Mouse (Mus musculus) right cerebral cortex, adult 2 months (tissue): ENCODE results near the gene Actrt2.

ENCODE experiments used
- DNase-seq, 2 experiments: peaks; one replicate each; pipeline ENCODE4 v3.0.0; 2021 to 2022; ENCODE audit warnings: low spot score in 2 of 2

The Actrt2 gene

DNA sequence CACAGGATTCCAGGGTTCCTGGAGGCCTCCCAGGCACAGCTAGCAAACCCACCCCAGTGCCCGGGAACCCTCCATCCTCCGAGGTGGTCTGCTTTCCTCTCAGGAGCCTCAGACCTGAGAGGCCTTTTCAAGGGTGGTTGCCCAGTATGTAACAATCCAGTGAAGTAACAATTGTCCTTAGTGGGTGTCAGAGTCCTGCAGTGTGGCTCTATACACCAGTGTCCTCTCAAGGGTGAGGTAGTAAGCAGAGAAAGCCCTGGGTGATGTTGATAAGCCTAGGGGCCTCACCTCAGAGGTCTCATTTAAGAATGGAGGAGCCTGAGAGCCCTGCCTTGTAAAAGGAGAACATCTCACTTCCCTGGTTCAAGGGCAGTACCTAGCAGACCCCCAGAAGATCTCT, at the start of gene Actrt2:
Gene Actrt2 (minus strand): TSS at position 101 of the 400 bp plus-strand sequence.
- DNase-seq: no peak

DNA sequence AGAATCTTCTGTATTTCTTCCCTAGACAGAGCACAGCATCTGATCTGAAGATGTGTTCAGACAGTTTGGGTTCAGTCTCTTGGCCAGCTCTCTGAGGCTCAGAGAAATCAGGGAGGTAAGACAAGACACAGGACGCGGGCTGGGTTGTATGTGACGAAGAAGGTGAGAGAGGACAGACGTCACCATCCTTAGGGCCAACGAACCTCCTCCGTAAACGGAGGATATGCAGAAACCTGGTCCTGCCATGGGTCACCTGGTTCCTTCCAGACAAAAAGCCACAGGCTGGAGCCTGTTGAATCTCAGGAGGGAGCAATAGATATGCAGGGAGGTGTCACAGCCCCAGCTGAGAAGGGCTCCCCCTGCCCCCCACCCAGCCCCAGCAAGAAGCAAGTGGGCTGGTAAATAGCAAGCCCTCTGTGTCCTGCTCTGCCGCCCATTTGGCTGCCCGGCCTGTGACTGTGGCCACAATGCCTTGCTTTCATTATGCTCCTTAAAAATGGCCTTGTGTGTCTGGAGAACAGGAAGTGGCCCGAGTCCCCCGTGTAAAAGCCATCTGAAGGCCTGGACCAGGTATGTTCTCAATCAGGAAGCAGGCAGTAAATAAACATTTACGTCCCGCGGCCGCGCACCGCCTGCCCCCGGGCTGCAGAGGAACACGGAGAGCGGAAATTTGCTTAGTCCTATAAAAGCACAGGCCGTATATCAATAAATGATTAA, 41.9 kb upstream of the Actrt2 start:
- no peak for DNase-seq

DNA sequence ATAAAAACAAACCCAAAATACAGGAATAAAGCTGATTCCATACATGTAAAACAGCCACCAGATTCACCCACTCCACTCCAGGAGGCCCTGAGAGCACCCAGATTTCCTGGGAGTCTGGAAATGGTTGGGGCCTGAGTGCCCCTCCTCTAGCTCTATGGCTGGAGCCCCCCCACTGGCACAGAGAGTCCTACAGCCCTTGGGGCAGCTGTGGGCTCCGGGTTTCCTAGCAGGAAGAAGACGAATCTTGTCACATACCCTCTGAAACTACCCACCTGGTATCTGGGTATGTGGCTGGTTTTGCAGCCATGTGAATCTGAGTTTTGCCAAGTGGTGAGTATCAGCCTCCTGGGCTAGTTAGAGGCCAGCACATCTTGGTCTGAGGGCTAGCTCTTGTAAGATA, 41.1 kb upstream of the Actrt2 start:
- DNase-seq: no peak

DNA sequence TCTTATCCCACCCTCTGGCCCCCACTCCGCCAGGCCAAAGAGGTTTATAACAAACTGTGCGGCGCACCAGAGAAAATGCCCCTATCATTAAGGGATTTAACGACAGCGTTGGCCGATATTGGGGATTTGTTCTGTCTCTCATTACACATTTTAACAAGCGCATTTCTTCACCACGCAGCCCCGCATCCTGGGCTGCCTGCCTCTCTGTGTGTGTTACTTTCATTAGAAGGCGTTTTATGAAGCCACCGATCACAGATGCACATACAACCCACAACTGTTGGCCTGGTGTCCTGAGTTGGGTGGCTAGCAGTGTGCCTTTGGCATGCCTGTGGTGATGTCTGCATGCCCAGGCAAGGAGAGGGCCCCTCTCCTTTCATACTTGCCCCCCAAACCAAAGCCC, 40.6 kb upstream of the Actrt2 start:
- no peak for DNase-seq

DNA sequence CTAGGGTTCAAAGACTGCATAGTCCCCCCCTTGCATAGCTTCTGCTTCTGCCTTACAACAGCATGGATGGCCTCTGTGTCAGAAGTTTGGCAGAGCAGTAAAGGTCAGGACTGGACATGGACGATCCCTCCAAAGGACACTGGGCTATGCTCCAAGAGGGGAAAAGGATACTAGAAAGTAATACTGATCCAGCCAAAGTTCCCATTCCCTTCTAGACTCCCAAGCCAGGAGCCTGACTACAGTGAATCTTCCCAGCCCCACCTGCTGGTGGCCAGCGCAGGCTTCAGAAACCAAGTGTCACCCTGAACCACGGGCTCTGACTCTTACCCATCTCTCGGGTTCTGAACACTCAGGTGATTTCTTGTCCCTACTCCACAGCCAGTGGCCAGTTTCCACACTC, 39.9 kb upstream of the Actrt2 start:
- no peak for DNase-seq

DNA sequence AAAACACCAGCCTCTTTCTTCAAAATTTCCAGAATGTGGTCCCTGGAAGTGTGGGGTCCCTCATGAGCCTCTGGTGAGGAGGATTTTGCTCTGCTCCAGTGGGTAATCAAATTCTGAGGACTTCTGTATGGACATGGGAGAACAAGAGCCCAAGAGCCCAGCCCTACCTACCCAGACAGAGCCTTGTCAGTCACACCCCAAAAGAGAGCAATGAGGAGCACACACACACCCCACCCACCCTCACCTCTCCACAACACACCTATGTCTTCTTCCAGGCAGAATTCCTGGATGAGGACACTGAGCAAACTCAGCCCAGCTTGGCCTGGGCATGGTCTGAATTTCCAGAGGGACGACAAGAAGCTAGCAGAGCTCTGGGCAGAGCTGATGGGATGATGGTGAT, 38.8 kb upstream of the Actrt2 start:
- no peak for DNase-seq

DNA sequence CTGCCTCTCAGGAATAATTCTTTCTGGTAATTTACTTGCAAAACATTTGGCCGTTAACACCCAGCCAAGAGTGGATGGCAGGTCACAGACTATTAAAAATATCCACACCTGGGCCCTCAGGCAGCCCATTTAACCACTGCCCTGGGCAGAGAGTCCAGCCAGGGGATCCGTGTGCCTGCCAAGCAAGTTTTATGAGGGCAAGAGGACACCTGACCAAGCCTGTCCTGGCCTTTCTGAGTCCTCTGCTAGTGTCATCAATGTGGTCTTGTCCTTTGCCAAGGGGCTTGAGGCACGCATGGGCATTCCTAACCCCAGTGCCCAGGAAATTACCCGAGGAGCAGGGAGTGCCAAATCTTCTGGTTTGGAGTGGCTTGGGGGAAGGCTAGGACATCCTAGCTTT, 38.0 kb upstream of the Actrt2 start:
- DNase-seq: no peak

DNA sequence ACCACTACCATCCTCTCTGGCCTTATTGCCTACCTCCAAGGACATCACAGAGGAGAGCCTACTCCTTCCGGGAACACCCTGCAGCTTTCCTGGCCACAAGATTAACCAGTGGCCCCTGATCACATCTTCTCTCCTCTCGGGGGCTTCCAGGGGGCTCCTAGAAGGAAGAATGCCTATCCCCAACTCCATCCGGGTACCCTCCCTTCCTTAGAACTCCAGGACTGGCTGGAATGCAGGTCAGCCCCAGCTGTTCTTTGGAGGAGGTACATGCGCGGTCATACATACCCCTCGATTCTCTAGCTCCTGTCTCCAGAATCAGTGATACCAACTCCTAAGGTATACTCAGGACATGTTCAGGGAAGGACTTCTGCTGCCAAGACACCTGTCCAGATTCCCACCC, 37.4 kb upstream of the Actrt2 start:
- no peak for DNase-seq

DNA sequence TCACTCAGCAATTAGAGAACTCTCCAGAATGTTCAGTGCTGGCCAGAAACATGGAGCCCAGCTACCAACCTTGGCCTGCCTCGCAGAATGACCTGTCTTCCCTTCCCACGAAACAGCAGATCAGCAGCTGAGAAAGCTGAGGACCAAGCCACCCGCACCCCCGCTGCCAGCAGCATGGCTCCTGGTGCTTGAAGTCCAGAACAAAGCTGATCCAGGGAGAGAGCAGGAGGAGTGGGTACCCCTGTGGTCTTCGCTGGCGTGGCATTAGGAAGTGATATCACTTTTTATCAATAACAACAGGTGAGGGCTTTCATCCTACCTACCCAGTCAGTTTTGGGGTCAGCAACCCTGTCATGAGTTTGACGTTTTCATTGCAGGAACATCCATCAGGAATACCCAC, 36.9 kb upstream of the Actrt2 start:
- DNase-seq: no peak

DNA sequence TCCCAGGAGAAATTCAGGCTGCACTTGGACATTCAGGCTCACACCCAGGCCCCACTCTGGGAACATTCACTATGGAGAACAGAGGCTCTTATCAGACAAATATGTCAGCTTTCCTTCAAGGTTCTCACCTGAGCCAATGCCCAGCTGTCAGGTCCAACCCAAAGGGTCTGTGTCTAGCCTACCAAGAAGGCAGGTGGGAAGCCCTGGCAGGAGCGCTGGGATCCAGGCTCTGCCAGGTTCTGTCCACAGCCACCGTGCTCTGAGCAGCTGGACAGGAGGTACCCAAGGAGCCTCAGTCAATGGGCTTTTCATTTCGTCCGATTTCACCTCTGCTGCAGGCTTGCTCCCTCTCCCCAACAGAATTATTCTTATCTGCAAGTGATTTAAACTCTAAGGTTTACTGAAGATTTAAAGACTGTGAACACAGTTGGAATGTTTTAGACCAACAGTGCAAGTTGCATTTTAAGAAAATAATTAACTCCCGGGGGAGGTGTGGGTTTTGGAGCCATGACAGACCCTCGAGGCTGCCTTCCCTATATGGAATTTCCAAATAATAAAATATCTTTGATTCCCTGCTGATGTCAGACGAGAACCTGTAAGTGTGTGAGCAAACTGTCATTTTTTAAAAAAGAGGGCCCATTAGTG, 35.9 kb upstream of the Actrt2 start:
- no peak for DNase-seq

DNA sequence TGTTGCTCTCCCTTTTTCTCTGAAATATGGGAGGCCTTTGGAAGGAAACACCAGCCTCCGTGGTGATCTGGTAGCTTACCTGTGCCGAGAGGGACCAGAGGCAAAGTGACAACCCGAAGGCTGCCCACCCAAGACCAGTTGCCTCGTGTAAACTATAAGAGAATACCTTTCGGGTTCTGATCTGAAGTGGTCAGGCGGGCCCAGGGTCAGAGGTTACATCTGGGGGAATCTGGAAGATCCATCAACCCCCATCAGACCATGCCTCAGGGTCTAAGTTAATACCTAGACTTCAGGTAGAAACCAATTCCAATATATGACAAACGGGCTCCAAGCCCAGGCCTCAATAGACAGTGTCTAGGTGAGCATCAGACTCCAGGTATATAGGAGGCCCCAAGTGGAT, 35.3 kb upstream of the Actrt2 start:
- DNase-seq: no peak

DNA sequence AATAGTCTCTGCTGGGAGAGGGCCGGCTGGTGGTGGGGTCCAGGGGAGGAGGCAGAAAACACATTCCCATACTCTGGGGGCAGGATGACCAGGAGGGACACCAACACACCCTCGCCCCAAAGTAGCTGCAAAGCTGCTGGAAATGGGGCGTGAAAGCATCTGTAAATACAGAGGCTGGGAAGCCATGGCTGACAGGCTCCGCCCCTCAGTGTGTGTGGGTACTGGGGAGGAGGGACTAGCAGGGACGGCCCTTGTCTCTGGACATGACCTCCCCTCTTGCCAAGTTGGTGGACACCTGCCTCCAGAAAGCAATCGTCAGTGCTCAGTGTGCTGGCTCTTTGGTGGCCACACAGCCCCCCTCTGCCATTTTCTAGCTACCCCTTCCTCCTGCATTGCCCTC, 34.5 kb upstream of the Actrt2 start:
- DNase-seq: no peak

DNA sequence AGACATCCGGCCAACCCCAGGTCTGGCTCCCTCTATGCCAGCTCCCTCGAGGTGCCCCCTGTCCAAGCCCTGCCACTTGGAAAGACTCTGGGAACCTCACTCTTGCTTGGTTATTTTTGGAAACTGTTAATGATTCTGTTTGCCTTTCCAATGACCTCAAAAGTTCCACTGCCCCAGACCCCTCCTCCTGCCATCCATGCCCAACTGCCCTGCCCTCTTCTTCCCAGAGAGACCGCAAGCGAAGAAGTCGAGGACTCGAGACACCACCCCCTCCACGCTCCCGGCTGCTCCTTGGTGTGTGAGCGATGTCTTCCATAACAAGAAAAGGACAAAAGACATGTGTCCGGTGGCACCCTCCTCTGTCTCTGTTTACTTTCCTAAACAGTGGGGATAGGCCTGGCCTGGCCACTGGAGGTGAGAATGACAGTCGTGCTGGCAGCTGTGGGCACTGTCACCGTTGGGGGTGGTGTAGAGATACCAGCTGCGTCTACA, 33.3 kb upstream of the Actrt2 start:
- no peak for DNase-seq

DNA sequence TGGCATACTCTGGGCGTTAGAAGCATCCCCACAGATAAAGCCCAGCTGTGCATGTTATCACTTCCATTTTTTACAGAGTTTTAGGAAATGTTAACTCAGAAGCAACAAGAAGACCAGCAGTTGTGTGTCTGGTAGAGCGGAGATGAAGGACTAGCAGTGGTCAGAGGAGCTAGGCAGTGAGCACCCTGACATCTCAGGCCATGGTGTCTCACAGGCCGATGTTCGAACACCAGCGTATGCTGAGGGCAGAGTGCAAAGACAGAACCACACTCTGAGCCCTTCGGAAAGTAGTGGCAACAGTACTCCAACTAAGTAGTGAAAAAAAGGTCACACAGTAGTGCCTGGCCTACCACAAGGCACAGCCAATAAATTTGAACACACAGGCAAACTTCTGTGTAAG, 32.8 kb upstream of the Actrt2 start:
- no peak for DNase-seq

DNA sequence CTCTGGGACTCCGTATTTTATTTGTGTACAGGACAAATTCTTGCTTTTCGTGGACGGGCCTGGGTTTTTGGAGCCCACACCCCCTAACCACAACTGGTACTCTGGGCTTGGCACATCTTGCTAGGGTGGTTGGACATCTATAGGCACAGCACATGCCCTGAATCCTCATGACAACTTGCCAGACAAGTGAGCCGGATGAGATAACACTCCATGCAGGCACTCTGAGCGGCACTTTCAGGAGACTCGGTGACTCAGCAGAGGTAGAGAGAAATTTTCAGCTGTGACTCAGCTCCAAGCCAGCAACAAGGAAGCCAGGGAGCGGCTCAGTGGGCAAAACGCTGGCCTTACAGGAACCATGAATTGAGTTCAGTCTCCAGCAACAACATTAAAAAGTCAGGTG, 31.6 kb upstream of the Actrt2 start:
- peak; percentile 16 to 17 for DNase-seq

DNA sequence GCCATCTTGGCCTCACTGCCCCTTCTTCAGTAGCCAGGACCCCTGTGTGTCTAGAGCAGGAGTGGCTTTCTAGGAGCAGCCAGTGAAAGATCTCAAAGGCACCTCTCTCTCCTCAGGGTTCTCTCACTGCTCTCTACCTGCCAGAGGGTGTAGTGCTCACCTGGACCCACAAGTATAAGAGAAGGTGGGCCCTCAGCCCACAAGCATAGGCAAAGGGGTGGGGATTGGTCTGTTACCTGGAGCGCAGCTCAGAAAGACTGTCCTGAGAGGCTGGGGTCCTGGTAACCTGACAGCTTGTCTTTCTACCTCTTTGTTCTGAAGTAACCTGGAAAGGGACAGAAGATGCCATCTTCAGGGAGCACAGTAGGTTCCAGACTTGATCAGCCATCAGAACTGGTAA, 31.0 kb upstream of the Actrt2 start:
- DNase-seq: no peak

DNA sequence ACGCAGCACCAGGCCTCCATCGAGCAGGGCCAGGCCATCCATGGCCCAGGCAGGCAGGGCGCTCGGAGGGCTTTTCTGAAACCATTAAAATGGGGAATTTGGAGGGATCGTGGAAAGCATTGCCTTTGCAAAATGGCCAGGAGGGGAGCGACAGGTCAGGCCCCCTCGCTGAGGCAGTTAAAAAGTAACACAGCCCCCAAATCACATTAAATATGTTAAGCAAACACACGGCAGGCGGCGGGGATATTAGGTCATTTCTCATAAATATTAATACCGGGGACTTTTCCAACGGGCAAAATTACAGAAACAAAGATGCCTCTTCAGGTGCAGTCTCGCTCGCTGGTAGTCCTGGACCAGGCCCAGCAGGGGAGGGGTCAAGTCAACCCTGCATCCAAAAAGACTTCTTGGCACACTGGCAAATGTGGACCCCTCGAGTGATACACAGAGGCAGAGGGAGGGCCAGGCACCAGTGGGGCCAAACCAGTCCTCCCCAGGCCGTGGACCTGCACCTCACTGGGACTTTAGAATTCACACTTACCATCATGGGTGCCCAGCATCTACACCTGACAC, 30.4 kb upstream of the Actrt2 start:
- no peak for DNase-seq

DNA sequence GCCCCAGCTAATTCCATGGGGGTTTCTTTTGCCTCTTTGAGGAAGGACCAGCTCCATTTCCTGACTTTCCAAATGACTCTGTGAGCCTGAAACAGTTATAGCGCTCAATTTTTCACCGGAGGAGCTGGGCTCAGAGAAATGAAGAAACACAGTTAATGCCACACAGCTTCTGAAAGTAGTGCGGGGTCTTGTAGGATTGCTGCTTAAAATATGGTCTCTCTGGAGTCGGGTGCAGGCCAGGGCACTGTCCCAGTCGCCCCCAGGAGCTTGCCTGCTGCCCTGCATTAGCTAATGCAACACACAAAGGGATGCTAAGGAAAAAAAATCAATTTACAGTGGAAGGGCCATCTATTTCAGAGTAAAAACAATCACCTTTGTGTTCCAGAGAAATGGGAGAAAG, 29.8 kb upstream of the Actrt2 start:
- DNase-seq: no peak

DNA sequence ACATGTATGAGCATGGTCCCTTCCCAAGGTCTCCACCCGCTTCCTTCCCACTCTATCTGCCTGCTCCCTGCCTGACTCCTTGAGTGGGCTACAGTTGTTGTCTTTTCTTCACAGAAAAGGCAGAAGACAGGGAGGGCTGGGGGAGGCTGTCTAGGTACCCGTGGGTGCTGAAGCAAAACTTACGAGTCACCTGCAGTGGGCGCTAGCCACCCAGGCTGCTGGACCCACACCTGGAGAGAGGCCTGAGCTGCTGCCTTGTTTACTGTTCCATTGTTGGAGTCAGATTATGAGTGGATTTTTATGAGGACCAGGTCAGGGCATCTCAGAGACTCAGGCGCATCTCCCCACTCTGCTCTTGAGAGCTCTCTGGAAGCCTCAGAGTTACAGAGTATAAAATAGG, 28.9 kb upstream of the Actrt2 start:
- DNase-seq: no peak

DNA sequence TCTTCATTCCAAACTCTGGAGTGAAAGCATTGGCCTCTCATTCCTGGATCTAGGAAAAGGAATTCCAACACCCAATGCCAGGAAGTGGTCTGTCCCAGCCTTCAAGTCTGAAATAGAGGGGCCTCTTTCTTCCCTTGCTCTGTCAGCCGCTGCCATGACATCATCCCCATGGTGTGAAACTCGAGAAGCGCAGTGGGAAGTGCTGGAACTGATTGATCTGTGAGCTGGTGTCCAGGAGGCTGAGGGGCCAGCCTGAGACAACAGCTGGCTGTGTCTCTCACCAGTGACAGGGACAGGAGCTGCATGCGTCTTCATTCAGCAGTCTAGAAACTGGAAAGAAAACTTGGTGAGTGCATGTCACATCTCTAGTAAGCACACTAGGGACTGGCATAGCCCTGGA, 28.5 kb upstream of the Actrt2 start:
- no peak for DNase-seq

DNA sequence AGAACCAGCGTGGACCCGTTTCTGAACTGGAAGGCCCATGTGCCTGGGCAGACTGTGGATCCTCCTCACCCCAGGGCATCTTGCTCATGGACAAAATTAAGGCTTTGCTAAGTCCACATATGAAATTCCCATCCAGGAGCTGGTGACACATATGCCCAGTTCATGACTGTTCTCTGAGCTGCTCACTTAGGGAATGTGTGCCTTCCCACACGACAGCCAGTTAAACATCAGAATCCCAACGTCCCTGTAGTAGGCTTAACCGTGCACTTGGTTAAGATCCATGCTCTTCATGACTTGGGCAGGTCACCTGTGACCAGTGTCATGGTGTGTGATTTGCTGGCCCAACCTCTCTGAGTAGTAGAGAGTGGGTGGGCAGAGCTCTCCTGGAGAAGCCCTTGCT, 26.7 kb upstream of the Actrt2 start:
- no peak for DNase-seq

DNA sequence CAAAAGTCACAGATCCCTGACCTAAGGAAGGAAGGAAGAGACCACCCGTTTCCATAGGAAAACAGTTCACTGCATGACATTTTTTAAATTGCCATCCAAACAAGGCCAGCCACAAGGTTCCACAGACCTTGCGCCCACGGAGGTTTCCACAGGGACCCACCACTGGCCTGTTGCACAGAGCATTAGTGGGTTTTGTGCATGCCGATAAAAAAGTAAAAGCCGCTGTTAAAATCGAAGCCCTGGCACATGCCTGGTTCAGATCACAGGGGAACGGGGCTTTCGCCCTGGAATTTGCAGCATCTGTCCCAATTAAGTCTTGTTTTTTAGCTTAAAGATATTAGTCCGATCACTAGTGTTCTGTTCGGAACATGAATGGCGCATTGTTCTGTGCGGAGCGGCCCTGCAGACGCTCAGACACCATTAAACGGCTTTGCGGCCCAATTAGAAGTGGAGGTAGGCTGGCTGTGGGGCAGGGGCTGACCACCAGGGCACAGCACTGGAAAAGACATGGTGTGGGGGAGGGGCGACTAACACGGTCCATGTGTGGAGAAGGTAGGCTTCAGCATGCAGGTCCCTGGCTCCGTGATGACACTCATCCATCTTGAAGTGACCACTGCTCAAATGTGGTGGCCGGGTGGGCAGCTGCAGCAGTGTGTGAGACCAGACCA, 25.8 kb upstream of the Actrt2 start:
- no peak for DNase-seq
